Mouse (Mus musculus) liver, postnatal 0 days (tissue): ENCODE data around the gene Gm2056. TPM values are rescaled to one million over a fixed set of nuclear protein-coding genes. Genes with fewer than 3 reads are reported as not detected.
"Not testable (repeated sequence)": the region's sequence is repeated elsewhere in the genome, so short reads cannot be mapped to it uniquely, and the experiment has no call there.

Experiments
- ATAC-seq: fragments of 200-750 bp; cut with Nextera tagmentation; 2 replicates; pipeline ENCODE4 v1.8.0; 2017; ENCODE audit warnings: mild to moderate bottlenecking, moderate library complexity
- DNase-seq: peaks from one replicate; pipeline ENCODE4 v3.0.0-alpha.2; 2016
- H3K27ac ChIP-seq: fragments of 300-500 bp; sonication (generic); 2 replicates; pipeline ENCODE4 v1.5.1; 2014; ENCODE audit warnings: antibody characterized with exemption, moderate library complexity, mild to moderate bottlenecking, low read depth
- H3K27me3 ChIP-seq: fragments of 300-500 bp; sonication (generic); 2 replicates; pipeline ENCODE4 v1.6.1; 2014; ENCODE audit warnings: low read length, control low read depth, mixed read lengths; ENCODE audit not compliant: insufficient read depth
- H3K36me3 ChIP-seq: fragments of 300-500 bp; sonication (generic); replicated peaks from 2 replicates; pipeline ENCODE4 v1.6.1; 2014; ENCODE audit warnings: mild to moderate bottlenecking, control low read depth, low read length, moderate library complexity, mixed read lengths; ENCODE audit not compliant: insufficient read depth
- H3K4me1 ChIP-seq: fragments of 300-500 bp; sonication (generic); 2 replicates; pipeline ENCODE4 v1.6.1; 2014; ENCODE audit warnings: antibody characterized with exemption, mild to moderate bottlenecking, control low read depth; ENCODE audit not compliant: insufficient read depth
- H3K4me2 ChIP-seq: fragments of 300-500 bp; sonication (generic); 2 replicates; pipeline ENCODE4 v1.6.1; 2014; ENCODE audit warnings: low read depth, mild to moderate bottlenecking, low read length, moderate library complexity, mixed read lengths
- H3K4me3 ChIP-seq: fragments of 300-500 bp; sonication (generic); 2 replicates; pipeline ENCODE4 v1.5.1; 2014; ENCODE audit warnings: low read depth, low read length
- H3K9ac ChIP-seq: fragments of 300-500 bp; sonication (generic); replicated peaks from 2 replicates; pipeline ENCODE4 v1.6.1; 2014; ENCODE audit warnings: mild to moderate bottlenecking, moderate library complexity
- H3K9me3 ChIP-seq: fragments of 300-500 bp; sonication (generic); 2 replicates; pipeline ENCODE4 v1.6.1; 2016; ENCODE audit warnings: mild to moderate bottlenecking, control low read depth, low read length, mixed read lengths
- CTCF ChIP-seq: sonication (generic); IDR thresholded peaks from 2 replicates; pipeline ENCODE4 v1.5.1; 2016; ENCODE audit warnings: antibody characterized with exemption, low read depth
- WGBS: fragments of 180-500 bp; shearing (Covaris S2); extraction: QIAGEN DNeasy Blood & Tissue Kit; methylation state at CpG from one replicate; pipeline ENCODE4 v1.1.7; 2014; ENCODE audit not compliant: insufficient replicate concordance; 5-methylcytosine and 5-hydroxymethylcytosine counted together
- polyA plus RNA-seq: library from polyadenylated mRNA; unstranded; fragments of >200 nt; fragmentation: Nextera tagmentation; extraction: Ambion mirVana; gene quantifications from 2 replicates; pipeline ENCODE4 v1.2.1, GENCODE M21; 2015

Gm2056 gene
- not detected in 2 replicates for polyA plus RNA-seq

- not testable (repeated sequence) for H3K9ac ChIP-seq, H3K9me3 ChIP-seq, ATAC-seq, DNase-seq, H3K4me1 ChIP-seq, H3K27me3 ChIP-seq, H3K4me3 ChIP-seq, H3K27ac ChIP-seq, H3K4me2 ChIP-seq, H3K36me3 ChIP-seq
- 77% methylated on average over 1 of the region's 1 CpGs for WGBS
Measured at GRCm38 (mm10) chr12:88026704-88027103, at the start of gene Gm2056. Gm2056 (plus strand) TSS chr12:88027004.

- TF ChIP-seq CTCF: 0 out of 2 replicates have a peak, but pooled peaks have one; percentile 6
- H3K36me3 ChIP-seq, H3K27me3 ChIP-seq, H3K9ac ChIP-seq, H3K27ac ChIP-seq, H3K4me1 ChIP-seq, H3K4me3 ChIP-seq, H3K9me3 ChIP-seq, DNase-seq, ATAC-seq, H3K4me2 ChIP-seq: not testable (repeated sequence)
Measured at GRCm38 (mm10) chr12:87984000-87984399, 42.8 kb upstream of the Gm2056 start.

- not testable (repeated sequence) for H3K27me3 ChIP-seq, H3K9ac ChIP-seq, DNase-seq, H3K4me1 ChIP-seq, H3K4me2 ChIP-seq, H3K27ac ChIP-seq, H3K36me3 ChIP-seq, H3K9me3 ChIP-seq, H3K4me3 ChIP-seq
- 45% methylated on average over 3 of the region's 3 CpGs for WGBS
- ATAC-seq: peak; percentile 58
Measured at GRCm38 (mm10) chr12:88004118-88004517, 22.7 kb upstream of the Gm2056 start.

DNA sequence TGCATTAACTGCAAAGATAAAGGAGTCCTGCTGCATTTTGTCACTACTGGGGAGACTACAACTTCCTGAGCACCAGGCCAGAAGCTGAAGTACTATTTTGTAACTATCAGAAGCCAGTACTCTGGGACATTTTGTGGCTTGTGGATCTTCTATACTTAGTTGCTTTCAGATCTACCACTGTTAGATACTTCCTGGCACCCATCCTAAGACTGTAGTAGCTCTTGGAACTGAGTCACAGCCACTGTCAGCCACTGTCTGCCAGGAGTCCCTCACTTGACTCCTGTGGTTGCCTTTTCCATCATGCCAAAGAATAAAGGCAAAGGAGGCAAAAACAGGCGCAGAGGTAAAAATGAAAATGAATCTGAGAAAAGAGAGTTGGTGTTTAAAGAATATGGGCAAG lies 15.3 kb upstream of the Gm2056 start, which contains the start of gene Gm2075:
Gene Gm2075, plus strand, starts transcription at position 301 of the 400 bp plus-strand sequence.
- not testable (repeated sequence) for H3K27me3 ChIP-seq, H3K9me3 ChIP-seq, H3K4me2 ChIP-seq, H3K4me3 ChIP-seq, ATAC-seq, DNase-seq, H3K9ac ChIP-seq, H3K36me3 ChIP-seq, H3K27ac ChIP-seq, H3K4me1 ChIP-seq
- no CpG with 5 or more reads among the region's 1 CpGs for WGBS

- WGBS: 45% methylated on average over 1 of the region's 2 CpGs
Measured at GRCm38 (mm10) chr12:88018671-88019070, 8.1 kb upstream of the Gm2056 start, which contains the start of gene Gm6803. Gm6803 (minus strand) TSS chr12:88018771.

DNA sequence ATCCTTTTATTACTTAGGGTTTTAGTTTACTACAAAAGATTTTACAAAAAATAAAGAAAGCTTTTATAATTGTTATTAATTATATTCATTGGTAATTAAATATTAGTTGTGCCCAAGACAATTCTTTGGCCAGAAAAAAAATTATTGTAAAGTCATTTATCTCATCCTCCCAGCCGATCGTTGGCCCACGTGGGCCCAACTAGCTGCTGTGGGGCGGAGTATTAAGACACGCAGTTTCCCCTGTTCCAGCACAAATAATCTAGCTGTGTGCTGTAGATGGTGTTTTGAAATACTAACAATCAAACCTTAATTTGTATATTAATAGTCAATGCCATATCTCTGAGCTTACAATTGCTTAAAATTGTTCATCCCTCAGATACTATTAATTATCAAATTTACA lies 5.4 kb downstream of the Gm2056 start:
- H3K36me3 ChIP-seq, DNase-seq, H3K4me3 ChIP-seq, ATAC-seq, H3K9me3 ChIP-seq, H3K27ac ChIP-seq, H3K9ac ChIP-seq, H3K4me1 ChIP-seq, H3K4me2 ChIP-seq, H3K27me3 ChIP-seq: not testable (repeated sequence)
- 85% methylated on average over 5 of the region's 5 CpGs for WGBS

More at GRCm38 (mm10) chr12:88018671-88019070, 8.1 kb upstream of the Gm2056 start, which contains the start of gene Gm6803:
- not testable (repeated sequence) for ATAC-seq, H3K36me3 ChIP-seq, H3K27ac ChIP-seq, DNase-seq, H3K9me3 ChIP-seq, H3K27me3 ChIP-seq, H3K4me1 ChIP-seq, H3K4me3 ChIP-seq, H3K4me2 ChIP-seq, H3K9ac ChIP-seq

GRCm38 (mm10) chr12:88039062-88039461 lies 12.3 kb downstream of the Gm2056 start:
- TF ChIP-seq CTCF: 0 out of 2 replicates have a peak, but pooled peaks have one; percentile 30
- not testable (repeated sequence) for H3K4me3 ChIP-seq, H3K36me3 ChIP-seq, H3K4me1 ChIP-seq, H3K27me3 ChIP-seq, H3K9me3 ChIP-seq, ATAC-seq, H3K9ac ChIP-seq, DNase-seq, H3K27ac ChIP-seq, H3K4me2 ChIP-seq

GRCm38 (mm10) chr12:88039703-88040102 lies 12.9 kb downstream of the Gm2056 start:
- DNase-seq, H3K9me3 ChIP-seq, H3K27me3 ChIP-seq, H3K27ac ChIP-seq, H3K4me3 ChIP-seq, ATAC-seq, H3K4me1 ChIP-seq, H3K36me3 ChIP-seq, H3K9ac ChIP-seq, H3K4me2 ChIP-seq: not testable (repeated sequence)
- WGBS: 80% methylated on average over 1 of the region's 1 CpGs

- not testable (repeated sequence) for H3K36me3 ChIP-seq, H3K4me2 ChIP-seq, H3K9me3 ChIP-seq, H3K27me3 ChIP-seq, H3K27ac ChIP-seq, H3K4me1 ChIP-seq, H3K9ac ChIP-seq, ATAC-seq, H3K4me3 ChIP-seq, DNase-seq
- WGBS: 64% methylated on average over 1 of the region's 1 CpGs
Measured at GRCm38 (mm10) chr12:88045226-88045625, 18.4 kb downstream of the Gm2056 start.
